Mouse (Mus musculus) limb, embryonic 12.5 days (tissue): ENCODE data around the gene Utp6. TPM values are rescaled to one million over a fixed set of nuclear protein-coding genes. Genes with fewer than 3 reads are reported as not detected.
A peak's percentile ranks its signal among the peaks of the same experiment; 100 is the strongest.

Experiments
- ATAC-seq: fragments of 200-750 bp; cut with Nextera tagmentation; 2 replicates; pipeline ENCODE4 v1.8.0; 2017; ENCODE audit warnings: low read depth, moderate TSS enrichment; ENCODE audit not compliant: insufficient number of reproducible peaks, insufficient read depth, low FRiP score, low TSS enrichment
- H3K27ac ChIP-seq: fragments of 300-500 bp; sonication (generic); 2 replicates; pipeline ENCODE4 v1.5.1; 2016; ENCODE audit warnings: mild to moderate bottlenecking, moderate library complexity
- H3K27me3 ChIP-seq: fragments of 300-500 bp; sonication (generic); 2 replicates; pipeline ENCODE4 v1.6.1; 2016; ENCODE audit warnings: mild to moderate bottlenecking, moderate library complexity
- H3K36me3 ChIP-seq: fragments of 300-500 bp; sonication (generic); 2 replicates; pipeline ENCODE4 v1.6.1; 2016; ENCODE audit warnings: mild to moderate bottlenecking, moderate library complexity
- H3K4me1 ChIP-seq: fragments of 300-500 bp; sonication (generic); replicated peaks from 2 replicates; pipeline ENCODE4 v1.6.1; 2016
- H3K4me2 ChIP-seq: fragments of 300-500 bp; sonication (generic); 2 replicates; pipeline ENCODE4 v1.6.1; 2016; ENCODE audit warnings: mild to moderate bottlenecking, moderate library complexity
- H3K4me3 ChIP-seq: fragments of 300-500 bp; sonication (generic); replicated peaks from 2 replicates; pipeline ENCODE4 v1.5.1; 2016; ENCODE audit warnings: mild to moderate bottlenecking
- H3K9ac ChIP-seq: fragments of 300-500 bp; sonication (generic); replicated peaks from 2 replicates; pipeline ENCODE4 v1.6.1; 2016; ENCODE audit warnings: mild to moderate bottlenecking, moderate library complexity
- H3K9me3 ChIP-seq: fragments of 300-500 bp; sonication (generic); 2 replicates; pipeline ENCODE4 v1.6.1; 2016; ENCODE audit warnings: mild to moderate bottlenecking, moderate library complexity
- WGBS: fragments of 180-500 bp; shearing (Covaris S2); methylation state at CpG from one replicate; pipeline ENCODE4 v1.1.7; 2016; 5-methylcytosine and 5-hydroxymethylcytosine counted together
- polyA plus RNA-seq: library from polyadenylated mRNA; unstranded; fragments of >200 nt; fragmentation: Nextera tagmentation; extraction: Ambion mirVana; gene quantifications from 2 replicates; pipeline ENCODE4 v1.2.1, GENCODE M21; 2016

Utp6 gene
- polyA plus RNA-seq, 1 experiment from 2014 or later = 72.0 TPM

DNA sequence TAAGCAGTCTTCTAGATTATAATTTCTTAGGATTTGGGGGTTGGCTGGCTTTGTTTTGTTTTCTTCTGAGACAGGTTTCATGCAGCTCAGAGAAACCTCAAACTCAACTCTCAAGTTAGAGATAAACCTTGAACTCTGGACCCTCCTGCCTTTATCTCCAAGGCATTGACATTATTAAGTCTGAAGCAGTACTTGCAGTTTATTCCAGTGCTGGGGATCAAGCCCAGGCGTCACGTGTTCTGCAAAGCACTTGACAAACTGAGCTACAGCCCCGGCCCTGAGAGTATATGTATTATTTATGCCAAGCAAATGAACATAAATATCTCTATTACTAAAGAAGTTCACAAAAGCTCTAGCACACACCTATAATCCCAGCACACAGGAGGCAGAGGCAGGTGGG is 14.9 kb downstream of the Utp6 start:
- Histone ChIP-seq H3K4me2 (no peak overlapping the region), H3K36me3 (peaks cover 92% of the 10 kb centered on the region), H3K27ac (no peak overlapping the region), H3K4me1 (no peaks in the 10 kb centered on the region), H3K9ac (no peak overlapping the region), H3K27me3 (no peaks in the 10 kb centered on the region), H3K9me3 (no peaks in the 10 kb centered on the region), H3K4me3 (no peak overlapping the region)
- 98% methylated on average over 3 of the region's 3 CpGs for WGBS
- ATAC-seq = no peak

DNA sequence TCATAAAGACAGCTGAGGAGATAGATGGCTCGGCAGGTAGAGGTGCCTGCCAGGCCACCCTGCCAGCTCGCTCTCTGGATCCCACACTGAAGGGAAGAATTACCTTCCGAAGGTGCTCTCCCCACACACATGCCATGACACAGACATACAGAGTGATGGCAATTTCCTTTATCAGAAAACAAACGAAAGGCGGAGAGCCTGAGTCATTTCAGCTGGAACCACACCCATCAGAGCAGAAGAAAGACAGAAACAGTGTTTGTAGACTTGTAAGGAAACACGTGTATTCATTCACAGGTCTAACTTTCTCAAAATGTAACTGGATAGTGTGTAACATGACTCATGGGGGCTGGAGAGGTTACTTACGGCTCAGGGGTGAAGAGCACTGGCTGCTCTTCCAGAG is 18.6 kb downstream of the Utp6 start:
- Histone ChIP-seq H3K27ac (no peak overlapping the region), H3K9me3 (no peaks in the 10 kb centered on the region), H3K36me3 (peaks cover 92% of the 10 kb centered on the region), H3K4me1 (no peaks in the 10 kb centered on the region), H3K4me2 (no peak overlapping the region), H3K4me3 (no peak overlapping the region), H3K9ac (no peak overlapping the region), H3K27me3 (no peaks in the 10 kb centered on the region)
- no peak for ATAC-seq
- WGBS = 91% methylated on average over 7 of the region's 7 CpGs

DNA sequence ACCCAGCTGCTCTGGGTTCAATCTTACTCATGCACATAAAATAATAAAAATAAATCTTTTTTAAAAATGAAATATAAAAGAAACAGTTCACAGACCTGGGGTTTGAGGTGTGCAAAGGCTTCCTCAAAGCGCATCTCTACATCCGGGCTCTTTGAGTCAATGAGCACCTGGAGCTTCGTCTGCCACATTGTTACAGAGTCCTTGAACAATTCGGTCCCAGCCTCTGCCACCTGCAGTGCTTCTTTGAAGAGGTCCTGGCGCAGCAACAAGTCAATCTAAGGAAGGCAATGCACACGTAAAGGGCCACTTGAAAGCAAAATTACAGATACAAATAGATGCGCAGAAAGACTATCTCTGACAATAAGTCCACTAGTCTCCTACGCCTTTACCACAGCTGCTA is 19.1 kb downstream of the Utp6 start:
- 93% methylated on average over 8 of the region's 8 CpGs for whole genome bisulfite sequencing

GRCm38 (mm10) chr11:79935766-79936165 is 26.4 kb downstream of the Utp6 start:
- 88% methylated on average over 9 of the region's 9 CpGs for whole genome bisulfite sequencing
- Histone ChIP-seq H3K9ac (no peak overlapping the region), H3K27ac (no peak overlapping the region), H3K27me3 (no peaks in the 10 kb centered on the region), H3K4me3 (no peak overlapping the region), H3K4me2 (no peak overlapping the region), H3K4me1 (no peaks in the 10 kb centered on the region), H3K36me3 (peaks cover 93% of the 10 kb centered on the region), H3K9me3 (no peaks in the 10 kb centered on the region)
- no peak for ATAC-seq

More for the DNA sequence above, 19.1 kb downstream of the Utp6 start:
- H3K4me2 ChIP-seq = no peak overlapping the region
- H3K27me3 ChIP-seq = no peaks in the 10 kb centered on the region
- no peak for ATAC-seq
- H3K4me1 ChIP-seq = no peaks in the 10 kb centered on the region
- no peak overlapping the region for H3K4me3 ChIP-seq
- peaks cover 92% of the 10 kb centered on the region for H3K36me3 ChIP-seq
- no peak overlapping the region for H3K27ac ChIP-seq
- no peaks in the 10 kb centered on the region for H3K9me3 ChIP-seq
- no peak overlapping the region for H3K9ac ChIP-seq

DNA sequence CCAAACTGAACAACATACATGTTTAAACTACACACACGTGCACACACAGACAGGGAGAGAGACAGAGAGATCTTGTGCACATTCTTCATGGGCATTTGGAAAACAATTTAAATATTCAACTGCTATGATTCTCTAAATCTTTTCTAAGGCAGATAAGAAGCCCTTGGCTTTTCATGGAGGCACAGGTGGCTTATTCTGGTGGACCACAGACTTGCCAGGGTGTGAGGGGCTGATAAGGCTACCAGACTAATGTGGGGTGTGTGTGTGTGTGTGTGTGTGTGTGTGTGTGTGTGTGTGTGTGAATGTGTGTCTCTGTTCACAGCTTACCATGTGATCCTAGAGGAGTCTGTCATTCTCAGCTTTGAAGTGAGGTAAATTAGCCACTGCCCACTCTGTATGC is 39.4 kb downstream of the Utp6 start:
- 79% methylated on average over 1 of the region's 1 CpGs for WGBS
- Histone ChIP-seq H3K27me3 (no peaks in the 10 kb centered on the region), H3K9ac (no peak overlapping the region), H3K4me1 (peaks cover 6% of the 10 kb centered on the region; the same call in 1 of the 2 replicates), H3K27ac (no peak overlapping the region), H3K4me2 (no peak overlapping the region), H3K9me3 (no peaks in the 10 kb centered on the region), H3K36me3 (no peaks in the 10 kb centered on the region), H3K4me3 (no peak overlapping the region)
- ATAC-seq = no peak

- no peak for ATAC-seq
- 74% methylated on average over 3 of the region's 3 CpGs for WGBS
- H3K36me3 ChIP-seq = no peaks in the 10 kb centered on the region
- H3K27me3 ChIP-seq = no peaks in the 10 kb centered on the region
- H3K9me3 ChIP-seq = no peaks in the 10 kb centered on the region
- no peak overlapping the region for H3K4me2 ChIP-seq
- peaks cover 6% of the 10 kb centered on the region; the same call in 1 of the 2 replicates for H3K4me1 ChIP-seq
- no peak overlapping the region for H3K4me3 ChIP-seq
- no peak overlapping the region for H3K9ac ChIP-seq
- H3K27ac ChIP-seq = no peak overlapping the region
Observed at GRCm38 (mm10) chr11:79922157-79922556, 40.0 kb downstream of the Utp6 start.

- H3K36me3 ChIP-seq = no peaks in the 10 kb centered on the region
- WGBS = 53% methylated on average over 5 of the region's 5 CpGs
- peak overlapping the region; percentile 20; the same call in 1 of the 2 replicates for H3K4me2 ChIP-seq
- no peak for ATAC-seq
- no peak overlapping the region for H3K27ac ChIP-seq
- H3K4me3 ChIP-seq = no peak overlapping the region
- no peaks in the 10 kb centered on the region for H3K9me3 ChIP-seq
- H3K27me3 ChIP-seq = 0 out of 2 replicates have a peak, but pooled peaks cover 4% of the 10 kb centered on the region
- H3K4me1 ChIP-seq = peaks cover 6% of the 10 kb centered on the region; the same call in 1 of the 2 replicates
- H3K9ac ChIP-seq = no peak overlapping the region
Observed at GRCm38 (mm10) chr11:79920505-79921025, 41.6 kb downstream of the Utp6 start.

DNA sequence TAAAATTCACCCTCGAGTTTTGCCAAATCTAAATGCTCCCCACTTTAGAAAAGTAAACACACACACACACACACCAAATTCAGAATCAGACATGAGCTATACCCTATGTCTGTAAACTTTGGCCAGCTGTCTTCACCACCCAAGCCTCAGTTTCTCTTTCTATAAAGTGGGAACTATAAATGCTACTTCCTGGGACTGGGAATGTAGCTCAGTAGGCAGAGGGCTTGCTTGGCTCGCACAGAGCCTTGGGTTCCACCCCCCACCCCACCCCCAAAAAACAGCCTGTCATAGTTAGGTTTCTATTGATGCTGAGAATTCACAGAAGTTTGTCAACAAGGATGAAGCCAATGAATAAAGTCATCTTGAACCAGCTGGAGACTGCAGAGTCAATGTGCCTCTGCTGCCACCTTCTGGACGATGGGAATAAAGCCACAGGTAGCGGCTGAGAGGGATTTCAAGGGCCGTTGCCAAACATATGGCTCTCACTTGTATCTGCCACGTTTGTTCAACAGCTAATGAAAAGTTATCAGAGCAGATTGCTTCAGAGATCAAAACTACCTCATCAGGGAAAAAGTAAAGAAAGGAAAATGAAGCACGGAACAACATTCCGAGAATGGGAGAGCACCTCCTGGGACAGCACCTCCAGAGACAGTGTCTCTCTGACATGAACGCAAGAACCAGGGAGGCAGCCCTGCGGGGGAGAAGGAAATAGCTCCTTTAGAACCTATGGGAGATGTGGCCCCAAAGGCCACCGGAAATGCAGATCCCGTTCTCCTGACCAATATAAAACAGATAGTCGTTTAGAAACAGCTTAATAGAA is 42.3 kb downstream of the Utp6 start:
- 0 out of 2 replicates have a peak, but pooled peaks have one; percentile 42 for ATAC-seq
- 19% methylated on average over 13 of the region's 13 CpGs for WGBS
- peak overlapping the region; percentile 20; the same call in 1 of the 2 replicates for H3K4me2 ChIP-seq

GRCm38 (mm10) chr11:79915696-79916349 is 46.4 kb downstream of the Utp6 start:
- Histone ChIP-seq H3K27me3 (0 out of 2 replicates have a peak, but pooled peaks cover 4% of the 10 kb centered on the region), H3K36me3 (no peaks in the 10 kb centered on the region), H3K4me1 (peaks cover 6% of the 10 kb centered on the region; the same call in 1 of the 2 replicates), H3K4me2 (no peak overlapping the region), H3K9me3 (no peaks in the 10 kb centered on the region), H3K9ac (no peak overlapping the region), H3K4me3 (no peak overlapping the region), H3K27ac (no peak overlapping the region)
- ATAC-seq = no peak
- WGBS = 84% methylated on average over 9 of the region's 9 CpGs

More for the DNA sequence above, 42.3 kb downstream of the Utp6 start:
- H3K36me3 ChIP-seq = no peaks in the 10 kb centered on the region
- H3K27me3 ChIP-seq = 0 out of 2 replicates have a peak, but pooled peaks cover 4% of the 10 kb centered on the region
- H3K4me1 ChIP-seq = peaks cover 6% of the 10 kb centered on the region; the same call in 1 of the 2 replicates
- H3K9ac ChIP-seq = no peak overlapping the region
- H3K27ac ChIP-seq = no peak overlapping the region
- H3K9me3 ChIP-seq = no peaks in the 10 kb centered on the region
- H3K4me3 ChIP-seq = no peak overlapping the region

- H3K4me2 ChIP-seq = no peak overlapping the region
- peaks cover 9% of the 10 kb centered on the region for H3K4me1 ChIP-seq
- H3K36me3 ChIP-seq = no peaks in the 10 kb centered on the region
- WGBS = 62% methylated on average over 14 of the region's 14 CpGs
- no peak overlapping the region for H3K27ac ChIP-seq
- H3K27me3 ChIP-seq = no peaks in the 10 kb centered on the region
- no peak overlapping the region for H3K9ac ChIP-seq
- H3K4me3 ChIP-seq = no peak overlapping the region
- no peaks in the 10 kb centered on the region for H3K9me3 ChIP-seq
- no peak for ATAC-seq
Observed at GRCm38 (mm10) chr11:79908600-79909483, 53.3 kb downstream of the Utp6 start.
